25 mouse cellular contexts compared by ENCODE assay signal in the genomic region with DNA sequence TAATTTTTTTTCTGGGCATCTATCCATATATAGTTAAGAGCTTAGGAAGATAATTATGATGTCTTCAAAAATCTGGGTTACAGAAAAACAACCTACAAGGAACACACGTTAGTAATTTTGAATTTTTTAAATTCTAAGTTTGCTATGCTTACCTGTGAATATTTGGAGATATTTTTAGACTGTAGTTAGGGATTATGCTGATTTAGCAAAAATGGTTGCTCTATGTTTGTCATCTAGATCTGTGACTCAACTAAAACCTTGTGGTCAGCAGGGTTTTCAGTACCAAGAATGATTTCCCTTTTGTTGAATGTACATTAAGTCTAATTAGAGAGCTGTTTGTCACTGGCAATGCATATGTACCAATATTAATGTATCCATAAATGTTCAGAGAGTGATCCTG.
DNase-seq lines count a peak whose midpoint lies in the region; ATAC-seq and TF ChIP-seq lines count a peak whose summit lies in the region.
"Had no signal": no experiment of that assay in that cellular context is flagged by ENCODE, and none has a peak within 500 bp of the region (broad histone marks: within the 10 kb centered on the region; RNA-seq: fewer than 3 reads in every experiment).

No protein-coding gene starts in this region.

- H3K4me3 ChIP-seq in CH12.LX (replicated peaks in 1 of 3; ENCODE audit: low read depth in 2 of 3, low read length in 2 of 3, poor library complexity in 1 of 3) (no peak overlapping the region), ES-E14 (ENCODE audit: insufficient read depth in 1 of 2, low read depth in 1 of 2, low read length in 2 of 2, poor library complexity in 1 of 2, severe bottlenecking in 1 of 2) (no peak overlapping the region), MEL (ENCODE audit: control insufficient read depth in 1 of 2, insufficient read depth in 1 of 2, low read depth in 2 of 2, low read length in 2 of 2) (no peak overlapping the region)
- no peak overlapping the region for H3K4me3 ChIP-seq in stomach, postnatal 0 days (ENCODE audit: low read depth, low read length)
- H3K4me3 ChIP-seq in heart, adult 2 months, result no peak overlapping the region
- no peak overlapping the region for H3K4me3 ChIP-seq in midbrain, postnatal 0 days (ENCODE audit: low read depth, low read length)

- no peak for TF ChIP-seq RAD21 in CH12.LX (IDR thresholded peaks at IDR 0.05; ENCODE audit: low read depth, low read length)
- no peak for TF ChIP-seq RAD21 in MEL (IDR thresholded peaks at IDR 0.05; ENCODE audit: low read depth, low read length)

- intact Hi-C loops in heart, adult 2 months (cut with DNase I), result no loop called here

- no peaks in the 10 kb centered on the region for H3K27me3 ChIP-seq in CH12.LX (replicated peaks)
- no peaks in the 10 kb centered on the region for H3K27me3 ChIP-seq in MEL (ENCODE audit: control insufficient read depth in 1 of 2, insufficient read depth in 2 of 2, low read length in 2 of 2)
- no peaks in the 10 kb centered on the region for H3K27me3 ChIP-seq in stomach, postnatal 0 days (ENCODE audit: control insufficient read depth, insufficient read depth, low read length)
- H3K27me3 ChIP-seq in heart, adult 2 months (ENCODE audit: control insufficient read depth, insufficient read depth, low read length), result no peaks in the 10 kb centered on the region
- no peaks in the 10 kb centered on the region for H3K27me3 ChIP-seq in midbrain, postnatal 0 days (ENCODE audit: insufficient read depth, low read length)
- H3K27me3 ChIP-seq: Patski had no signal

- H3K4me2 ChIP-seq in CH12.LX (ENCODE audit: insufficient read depth, low read depth, poor library complexity, severe bottlenecking), result no peak overlapping the region
- no peak overlapping the region for H3K4me2 ChIP-seq in stomach, postnatal 0 days (replicated peaks; ENCODE audit: low read depth)
- no peak overlapping the region for H3K4me2 ChIP-seq in midbrain, postnatal 0 days (ENCODE audit: low read depth, low read length, poor library complexity, severe bottlenecking)

- H3K27ac ChIP-seq in CH12.LX (ENCODE audit: insufficient read depth, low read depth), result no peak overlapping the region
- no peak overlapping the region for H3K27ac ChIP-seq in ES-E14 (ENCODE audit: insufficient read depth, low read depth, low read length, poor library complexity, severe bottlenecking)
- H3K27ac ChIP-seq in MEL (ENCODE audit: control insufficient read depth, low read depth, low read length), result no peak overlapping the region
- no peak overlapping the region for H3K27ac ChIP-seq in stomach, postnatal 0 days (replicated peaks)
- H3K27ac ChIP-seq in heart, adult 2 months, result no peak overlapping the region
- H3K27ac ChIP-seq in midbrain, postnatal 0 days (ENCODE audit: low read depth, low read length), result no peak overlapping the region

- H3K4me1 ChIP-seq in CH12.LX (ENCODE audit: control insufficient read depth in 1 of 2, insufficient read depth in 2 of 2), result no peaks in the 10 kb centered on the region
- no peaks in the 10 kb centered on the region for H3K4me1 ChIP-seq in ES-E14 (ENCODE audit: control insufficient read depth in 2 of 2, insufficient read depth in 2 of 2, low read length in 2 of 2, poor library complexity in 1 of 2)
- no peaks in the 10 kb centered on the region for H3K4me1 ChIP-seq in MEL (ENCODE audit: control insufficient read depth in 1 of 2, insufficient read depth in 2 of 2, low read length in 2 of 2)
- H3K4me1 ChIP-seq in stomach, postnatal 0 days (replicated peaks; ENCODE audit: control insufficient read depth, insufficient read depth), result no peaks in the 10 kb centered on the region
- H3K4me1 ChIP-seq in heart, adult 2 months (ENCODE audit: control insufficient read depth, insufficient read depth, low read length), result no peaks in the 10 kb centered on the region
- H3K4me1 ChIP-seq in midbrain, postnatal 0 days (ENCODE audit: insufficient read depth, low read length), result no peaks in the 10 kb centered on the region

- DNase-seq in 416B (ENCODE audit: low read depth), result peak; percentile 43
- DNase-seq in CH12.LX (ENCODE audit: extremely low read depth), result no peak
- no peak for DNase-seq in ES-E14 (ENCODE audit: low read depth, low spot score)
- no peak for DNase-seq in MEL (ENCODE audit: low read depth, low spot score)
- DNase-seq in stomach, postnatal 0 days (ENCODE audit: low spot score), result no peak
- DNase-seq in heart, adult 2 months, result no peak
- no peak for DNase-seq in B cell, adult 2 months
- DNase-seq in midbrain, postnatal 0 days (ENCODE audit: low spot score), result no peak
- DNase-seq: adrenal gland, adult 2 months; adrenal gland, adult 8-10 months; adrenal gland, postnatal 10 days; adrenal gland, postnatal 14 days; adrenal gland, postnatal 25 days; adrenal gland, postnatal 36 days; cerebellum, adult 11 months; cerebellum, adult 11-12 months; cerebellum, adult 18-20 months; cerebellum, adult 2 months; cerebellum, adult 8-10 months; cerebellum, adult 9-10 months; cerebellum, adult 9-11 months had no signal

- H3K9me3 ChIP-seq in CH12.LX (replicated peaks; ENCODE audit: low read length) (peaks cover 11% of the 10 kb centered on the region), ES-E14 (ENCODE audit: control insufficient read depth, insufficient read depth, low read depth, low read length) (no peaks in the 10 kb centered on the region), MEL (replicated peaks; ENCODE audit: insufficient read depth, low read length) (no peaks in the 10 kb centered on the region)
- no peaks in the 10 kb centered on the region for H3K9me3 ChIP-seq in stomach, postnatal 0 days (ENCODE audit: control insufficient read depth, low read length)
- H3K9me3 ChIP-seq in midbrain, postnatal 0 days (ENCODE audit: low read length), result no peaks in the 10 kb centered on the region
- H3K9me3 ChIP-seq: G1E had no signal

- H3K36me3 ChIP-seq in CH12.LX (replicated peaks in 1 of 2; ENCODE audit: control insufficient read depth in 1 of 2, insufficient read depth in 1 of 2, low read length in 1 of 2), result no peaks in the 10 kb centered on the region
- H3K36me3 ChIP-seq in ES-E14 (ENCODE audit: control insufficient read depth, insufficient read depth, low read length, poor library complexity, severe bottlenecking), result no peaks in the 10 kb centered on the region
- no peaks in the 10 kb centered on the region for H3K36me3 ChIP-seq in MEL (ENCODE audit: control insufficient read depth in 1 of 2, insufficient read depth in 2 of 2, low read length in 2 of 2)
- no peaks in the 10 kb centered on the region for H3K36me3 ChIP-seq in stomach, postnatal 0 days (ENCODE audit: control insufficient read depth, insufficient read depth, low read length)
- H3K36me3 ChIP-seq in heart, adult 2 months (ENCODE audit: control insufficient read depth, insufficient read depth, low read length), result no peaks in the 10 kb centered on the region
- H3K36me3 ChIP-seq in midbrain, postnatal 0 days (ENCODE audit: insufficient read depth, low read length), result no peaks in the 10 kb centered on the region
- H3K36me3 ChIP-seq: G1E had no signal

- WGBS in stomach, postnatal 0 days, result 63% methylated on average over 1 of the region's 1 CpGs
- WGBS in heart, adult 2 months, result 56% methylated on average over 1 of the region's 1 CpGs
- 91% methylated on average over 1 of the region's 1 CpGs for WGBS in midbrain, postnatal 0 days

- no peak overlapping the region for H3K9ac ChIP-seq in CH12.LX (ENCODE audit: insufficient read depth, low read depth)
- H3K9ac ChIP-seq in ES-E14 (ENCODE audit: insufficient read depth, low read depth, low read length, poor library complexity, severe bottlenecking), result no peak overlapping the region
- no peak overlapping the region for H3K9ac ChIP-seq in MEL (ENCODE audit: control insufficient read depth, low read depth, low read length, poor library complexity, severe bottlenecking)
- no peak overlapping the region for H3K9ac ChIP-seq in stomach, postnatal 0 days (ENCODE audit: low read length)
- H3K9ac ChIP-seq in heart, adult 2 months (ENCODE audit: low read depth, low read length), result no peak overlapping the region
- no peak overlapping the region for H3K9ac ChIP-seq in midbrain, postnatal 0 days (replicated peaks; ENCODE audit: low read length, poor library complexity, severe bottlenecking)

- TF ChIP-seq POLR2A in CH12.LX (IDR thresholded peaks at IDR 0.05; ENCODE audit: low read depth, low read length) (no peak), MEL (IDR thresholded peaks at IDR 0.05; ENCODE audit: control insufficient read depth in 1 of 2, insufficient read depth in 1 of 2, low read depth in 1 of 2, low read length in 2 of 2, poor library complexity in 1 of 2) (no peak)
- TF ChIP-seq POLR2A in heart, adult 2 months (IDR thresholded peaks at IDR 0.05; ENCODE audit: insufficient read depth, low read depth, low read length), result no peak

- dilution Hi-C loops in CH12.LX (cut with MboI; ENCODE audit: extremely low pct_ligation_motif_present, extremely low pct_unique_long_range_greater_than_20kb, low sequenced_read_pairs), result no loop called here

- in situ Hi-C loops in CH12.LX (cut with MboI; ENCODE audit: low pct_ligation_motif_present, low pct_unique_long_range_greater_than_20kb, low sequenced_read_pairs) (no loop called here), ES-E14 (cut with MboI; ENCODE audit: low sequenced_read_pairs in 2 of 2, unreplicated experiment in 2 of 2) (no loop called here)

- ATAC-seq in stomach, postnatal 0 days (ENCODE audit: low FRiP score, low TSS enrichment), result no peak
- ATAC-seq in midbrain, postnatal 0 days (ENCODE audit: low FRiP score), result no peak
- ATAC-seq: activated CD4-positive, CD25-positive, alpha-beta regulatory T cell, adult 4 months; CD4-positive, CD25-positive, alpha-beta regulatory T cell, adult 4 months; Patski had no signal

- TF ChIP-seq CTCF in CH12.LX (conservative IDR thresholded peaks at IDR 0.05 in 1 of 2, IDR thresholded peaks at IDR 0.05 in 1 of 2; ENCODE audit: low read depth in 2 of 2, low read length in 2 of 2) (no peak), MEL (IDR thresholded peaks at IDR 0.05 in 2 of 3, conservative IDR thresholded peaks at IDR 0.05 in 1 of 3; ENCODE audit: control insufficient read depth in 1 of 3, insufficient read depth in 1 of 3, low read depth in 2 of 3, low read length in 3 of 3, poor library complexity in 1 of 3, severe bottlenecking in 1 of 3) (no peak)
- no peak for TF ChIP-seq CTCF in stomach, postnatal 0 days (IDR thresholded peaks at IDR 0.05; ENCODE audit: low read depth)
- TF ChIP-seq CTCF in heart, adult 2 months (IDR thresholded peaks at IDR 0.05), result no peak
- no peak for TF ChIP-seq CTCF in midbrain, postnatal 0 days (IDR thresholded peaks at IDR 0.05)

- H3K79me2 ChIP-seq in CH12.LX (replicated peaks; ENCODE audit: control insufficient read depth, extremely low read depth, insufficient read depth, poor library complexity, severe bottlenecking), result no peaks in the 10 kb centered on the region
- H3K79me2 ChIP-seq in MEL (ENCODE audit: control insufficient read depth, insufficient read depth, low read length, poor library complexity), result no peaks in the 10 kb centered on the region
- no peaks in the 10 kb centered on the region for H3K79me2 ChIP-seq in heart, adult 2 months (replicated peaks; ENCODE audit: control insufficient read depth, insufficient read depth, low read length)

- TF ChIP-seq EP300 in CH12.LX (IDR thresholded peaks at IDR 0.05; ENCODE audit: low read length) (no peak), MEL (IDR thresholded peaks at IDR 0.05; ENCODE audit: low read depth in 1 of 2, low read length in 2 of 2) (no peak)
- no peak for TF ChIP-seq EP300 in stomach, postnatal 0 days (optimal IDR thresholded peaks at IDR 0.05)
- TF ChIP-seq EP300 in heart, adult 2 months (IDR thresholded peaks at IDR 0.05; ENCODE audit: insufficient read depth, low read depth, low read length), result no peak
